Mouse (Mus musculus): Measurements from ENCODE around the gene Kif1b. TPM values are rescaled to one million over a fixed set of nuclear protein-coding genes. Genes with fewer than 3 reads are reported as not detected.

The Kif1b gene
- polyA plus RNA-seq, 1 experiment from 2014 or later = 19.2 TPM

GRCm38 (mm10) chr4:149150721-149151120 is 156.8 kb downstream of the Kif1b start:
- no peak overlapping the region for H3K9ac ChIP-seq (ENCODE audit: low read depth, low read length)
- H3K4me2 ChIP-seq (ENCODE audit: low read depth, low read length) = no peak overlapping the region
- no peak for ATAC-seq
- WGBS = 92% methylated on average over 11 of the region's 11 CpGs
- H3K36me3 ChIP-seq (ENCODE audit: control insufficient read depth, insufficient read depth, low read length) = peaks cover 41% of the 10 kb centered on the region
- H3K27me3 ChIP-seq (replicated peaks; ENCODE audit: control insufficient read depth, insufficient read depth, low read length) = no peaks in the 10 kb centered on the region
- no peaks in the 10 kb centered on the region for H3K9me3 ChIP-seq (ENCODE audit: control insufficient read depth, low read length)
- H3K4me1 ChIP-seq (ENCODE audit: control insufficient read depth, insufficient read depth, low read length) = peaks cover 3% of the 10 kb centered on the region; the same call in 1 of the 2 replicates
- no peak overlapping the region for H3K4me3 ChIP-seq (ENCODE audit: low read length)
- no peak overlapping the region for H3K27ac ChIP-seq (ENCODE audit: low read length)

DNA sequence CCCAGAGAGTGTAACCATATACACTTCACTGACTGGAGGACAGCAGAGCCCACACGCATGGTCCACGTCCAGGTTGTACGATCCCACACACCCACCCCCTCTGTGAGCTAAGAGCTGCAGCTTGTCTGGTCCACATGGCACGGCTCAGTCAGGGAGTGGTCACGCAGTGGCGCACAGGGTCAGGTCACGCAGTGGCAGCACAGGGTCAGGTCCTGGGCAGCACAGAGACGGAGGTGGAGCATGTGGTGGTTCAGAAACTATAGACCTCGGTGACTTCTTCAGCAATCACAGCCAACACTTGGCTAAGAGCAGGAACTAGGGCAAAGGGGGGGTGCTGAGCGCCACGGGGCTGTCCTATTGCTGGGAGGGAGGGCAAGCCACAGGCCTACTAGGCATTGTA is 157.2 kb downstream of the Kif1b start:
- no peak overlapping the region for H3K9ac ChIP-seq (ENCODE audit: low read depth, low read length)
- no peak overlapping the region for H3K4me2 ChIP-seq (ENCODE audit: low read depth, low read length)
- H3K9me3 ChIP-seq (ENCODE audit: control insufficient read depth, low read length) = no peaks in the 10 kb centered on the region
- no peak for ATAC-seq
- H3K36me3 ChIP-seq (ENCODE audit: control insufficient read depth, insufficient read depth, low read length) = peaks cover 39% of the 10 kb centered on the region
- 84% methylated on average over 11 of the region's 11 CpGs for WGBS
- no peaks in the 10 kb centered on the region for H3K27me3 ChIP-seq (replicated peaks; ENCODE audit: control insufficient read depth, insufficient read depth, low read length)
- no peak overlapping the region for H3K4me3 ChIP-seq (ENCODE audit: low read length)
- H3K27ac ChIP-seq (ENCODE audit: low read length) = no peak overlapping the region
- peaks cover 3% of the 10 kb centered on the region; the same call in 1 of the 2 replicates for H3K4me1 ChIP-seq (ENCODE audit: control insufficient read depth, insufficient read depth, low read length)

DNA sequence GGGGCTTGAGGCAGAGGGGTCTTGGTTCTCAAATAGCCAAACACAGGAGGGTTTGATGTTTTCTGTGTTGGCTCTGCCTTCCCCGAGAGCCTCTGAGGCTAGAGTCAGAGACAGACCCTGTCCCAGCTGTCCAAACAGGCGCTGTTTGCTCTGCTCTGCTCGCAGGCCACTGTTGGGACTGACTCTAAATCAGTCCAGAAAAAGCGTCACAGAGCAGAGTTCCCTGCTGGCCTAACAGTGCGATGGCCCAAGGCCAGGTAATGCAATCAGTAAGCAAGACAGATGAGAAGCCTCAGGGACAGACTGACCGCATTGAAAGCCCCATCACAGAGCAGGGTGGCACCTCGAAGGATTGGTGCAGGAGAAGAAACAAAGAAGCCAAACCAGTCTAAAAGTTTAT is 157.9 kb downstream of the Kif1b start:
- no peak overlapping the region for H3K9ac ChIP-seq (ENCODE audit: low read depth, low read length)
- no peak overlapping the region for H3K27ac ChIP-seq (ENCODE audit: low read length)
- no peak overlapping the region for H3K4me2 ChIP-seq (ENCODE audit: low read depth, low read length)
- peak; percentile 24; the same call in 1 of the 2 replicates for ATAC-seq
- no peak overlapping the region for H3K4me3 ChIP-seq (ENCODE audit: low read length)
- H3K9me3 ChIP-seq (ENCODE audit: control insufficient read depth, low read length) = no peaks in the 10 kb centered on the region
- peaks cover 3% of the 10 kb centered on the region; the same call in 1 of the 2 replicates for H3K4me1 ChIP-seq (ENCODE audit: control insufficient read depth, insufficient read depth, low read length)
- no peaks in the 10 kb centered on the region for H3K27me3 ChIP-seq (replicated peaks; ENCODE audit: control insufficient read depth, insufficient read depth, low read length)
- peaks cover 33% of the 10 kb centered on the region for H3K36me3 ChIP-seq (ENCODE audit: control insufficient read depth, insufficient read depth, low read length)
- WGBS = 68% methylated on average over 7 of the region's 7 CpGs

GRCm38 (mm10) chr4:149149196-149149595 is 158.3 kb downstream of the Kif1b start:
- ATAC-seq = no peak
- H3K9me3 ChIP-seq (ENCODE audit: control insufficient read depth, low read length) = no peaks in the 10 kb centered on the region
- 81% methylated on average over 9 of the region's 9 CpGs for WGBS

GRCm38 (mm10) chr4:149148084-149148483 is 159.4 kb downstream of the Kif1b start:
- WGBS = 79% methylated on average over 4 of the region's 4 CpGs
- no peak overlapping the region for H3K27ac ChIP-seq (ENCODE audit: low read length)
- no peaks in the 10 kb centered on the region for H3K27me3 ChIP-seq (replicated peaks; ENCODE audit: control insufficient read depth, insufficient read depth, low read length)

More at GRCm38 (mm10) chr4:149149196-149149595, 158.3 kb downstream of the Kif1b start:
- no peak overlapping the region for H3K4me3 ChIP-seq (ENCODE audit: low read length)
- H3K27me3 ChIP-seq (replicated peaks; ENCODE audit: control insufficient read depth, insufficient read depth, low read length) = no peaks in the 10 kb centered on the region
- no peak overlapping the region for H3K9ac ChIP-seq (ENCODE audit: low read depth, low read length)
- H3K27ac ChIP-seq (ENCODE audit: low read length) = no peak overlapping the region
- H3K36me3 ChIP-seq (ENCODE audit: control insufficient read depth, insufficient read depth, low read length) = peaks cover 29% of the 10 kb centered on the region
- H3K4me1 ChIP-seq (ENCODE audit: control insufficient read depth, insufficient read depth, low read length) = peaks cover 3% of the 10 kb centered on the region; the same call in 1 of the 2 replicates
- no peak overlapping the region for H3K4me2 ChIP-seq (ENCODE audit: low read depth, low read length)

GRCm38 (mm10) chr4:149147528-149147927 is 160.0 kb downstream of the Kif1b start:
- 66% methylated on average over 7 of the region's 7 CpGs for WGBS
- Histone ChIP-seq H3K9ac (ENCODE audit: low read depth, low read length) (no peak overlapping the region), H3K4me2 (ENCODE audit: low read depth, low read length) (no peak overlapping the region), H3K27ac (ENCODE audit: low read length) (no peak overlapping the region), H3K27me3 (replicated peaks; ENCODE audit: control insufficient read depth, insufficient read depth, low read length) (no peaks in the 10 kb centered on the region), H3K4me3 (ENCODE audit: low read length) (no peak overlapping the region), H3K4me1 (ENCODE audit: control insufficient read depth, insufficient read depth, low read length) (peaks cover 3% of the 10 kb centered on the region; the same call in 1 of the 2 replicates), H3K36me3 (ENCODE audit: control insufficient read depth, insufficient read depth, low read length) (peaks cover 12% of the 10 kb centered on the region), H3K9me3 (ENCODE audit: control insufficient read depth, low read length) (no peaks in the 10 kb centered on the region)
- no peak; the same call in 1 of the 2 replicates for ATAC-seq

More at GRCm38 (mm10) chr4:149148084-149148483, 159.4 kb downstream of the Kif1b start:
- H3K9me3 ChIP-seq (ENCODE audit: control insufficient read depth, low read length) = no peaks in the 10 kb centered on the region
- H3K4me1 ChIP-seq (ENCODE audit: control insufficient read depth, insufficient read depth, low read length) = peaks cover 3% of the 10 kb centered on the region; the same call in 1 of the 2 replicates
- H3K4me3 ChIP-seq (ENCODE audit: low read length) = no peak overlapping the region
- H3K4me2 ChIP-seq (ENCODE audit: low read depth, low read length) = no peak overlapping the region
- peaks cover 18% of the 10 kb centered on the region for H3K36me3 ChIP-seq (ENCODE audit: control insufficient read depth, insufficient read depth, low read length)
- H3K9ac ChIP-seq (ENCODE audit: low read depth, low read length) = no peak overlapping the region
- ATAC-seq = no peak

DNA sequence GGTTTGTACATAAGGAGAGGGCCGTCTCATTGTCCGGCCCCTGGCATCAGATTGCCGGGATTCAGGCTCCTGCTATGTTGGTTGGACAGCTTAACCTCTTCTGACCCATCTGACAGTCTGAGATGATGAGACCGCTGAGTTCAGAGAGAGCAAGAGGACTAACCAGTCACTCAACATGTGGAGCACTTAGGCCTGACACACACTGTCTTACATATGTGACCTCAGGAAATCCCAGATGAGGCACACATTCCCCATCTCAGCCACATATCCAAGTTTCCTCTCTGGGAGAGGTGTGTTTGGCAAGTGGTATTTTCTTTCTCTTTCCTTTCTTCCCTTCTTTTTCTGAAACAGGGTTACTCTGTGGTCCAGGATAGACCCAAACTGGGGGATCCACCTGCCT is 162.3 kb downstream of the Kif1b start:
- Histone ChIP-seq H3K4me3 (ENCODE audit: low read length) (no peak overlapping the region), H3K4me2 (ENCODE audit: low read depth, low read length) (no peak overlapping the region), H3K9me3 (ENCODE audit: control insufficient read depth, low read length) (no peaks in the 10 kb centered on the region), H3K27ac (ENCODE audit: low read length) (no peak overlapping the region), H3K27me3 (replicated peaks; ENCODE audit: control insufficient read depth, insufficient read depth, low read length) (no peaks in the 10 kb centered on the region), H3K9ac (ENCODE audit: low read depth, low read length) (no peak overlapping the region), H3K36me3 (ENCODE audit: control insufficient read depth, insufficient read depth, low read length) (peaks cover under 1% of the 10 kb centered on the region; the same call in 1 of the 2 replicates), H3K4me1 (ENCODE audit: control insufficient read depth, insufficient read depth, low read length) (peaks cover 3% of the 10 kb centered on the region; the same call in 1 of the 2 replicates)
- ATAC-seq = no peak
- WGBS = 76% methylated on average over 4 of the region's 4 CpGs

DNA sequence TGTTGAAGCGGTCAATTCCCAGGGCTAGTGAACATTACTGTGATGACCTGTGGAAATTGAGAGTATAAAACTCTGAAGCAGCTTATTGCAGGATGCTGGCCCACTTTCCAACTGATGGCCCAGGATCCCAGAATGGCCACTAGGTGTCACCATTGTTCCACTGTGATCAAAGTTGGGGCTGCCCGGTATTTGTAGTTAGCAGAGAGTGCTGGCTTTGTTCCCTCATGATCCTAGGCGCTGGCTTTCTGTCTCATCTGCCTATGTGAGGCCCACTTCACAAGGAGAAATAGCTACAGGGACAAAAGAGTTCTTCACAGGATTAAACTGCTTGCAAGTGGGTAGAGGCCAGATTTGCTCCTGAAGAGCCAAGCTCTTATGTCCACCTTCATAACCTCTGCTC is 163.0 kb downstream of the Kif1b start:
- 4% methylated on average over 3 of the region's 3 CpGs for WGBS
- H3K4me3 ChIP-seq (ENCODE audit: low read length) = no peak overlapping the region
- H3K9me3 ChIP-seq (ENCODE audit: control insufficient read depth, low read length) = no peaks in the 10 kb centered on the region
- no peak overlapping the region for H3K4me2 ChIP-seq (ENCODE audit: low read depth, low read length)
- H3K36me3 ChIP-seq (ENCODE audit: control insufficient read depth, insufficient read depth, low read length) = no peaks in the 10 kb centered on the region
- H3K4me1 ChIP-seq (ENCODE audit: control insufficient read depth, insufficient read depth, low read length) = peaks cover 3% of the 10 kb centered on the region; the same call in 1 of the 2 replicates
- no peak overlapping the region for H3K27ac ChIP-seq (ENCODE audit: low read length)
- H3K9ac ChIP-seq (ENCODE audit: low read depth, low read length) = no peak overlapping the region
- peak; percentile 73 for ATAC-seq
- no peaks in the 10 kb centered on the region for H3K27me3 ChIP-seq (replicated peaks; ENCODE audit: control insufficient read depth, insufficient read depth, low read length)

DNA sequence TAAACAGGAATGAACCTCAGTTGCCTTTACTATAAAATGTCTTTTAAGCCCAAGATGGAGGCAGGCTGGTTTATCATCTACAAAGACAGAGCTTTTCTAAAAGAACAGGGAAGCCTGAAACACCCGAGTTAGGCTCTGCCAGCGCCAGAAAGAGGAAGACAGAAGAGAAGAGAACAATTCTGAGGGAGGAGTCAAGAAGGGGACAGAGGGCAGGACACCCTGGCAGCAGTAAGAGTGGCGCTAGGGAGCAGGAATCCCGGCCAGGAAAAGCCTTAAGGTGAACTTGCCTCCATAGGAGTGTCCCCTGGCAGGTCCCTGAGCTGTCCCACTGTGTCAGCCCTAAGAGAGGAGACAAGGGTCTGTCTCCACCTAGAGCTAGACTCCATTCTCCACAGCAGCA is 163.9 kb downstream of the Kif1b start:
- H3K27me3 ChIP-seq (replicated peaks; ENCODE audit: control insufficient read depth, insufficient read depth, low read length) = no peaks in the 10 kb centered on the region
- no peak overlapping the region for H3K4me2 ChIP-seq (ENCODE audit: low read depth, low read length)
- H3K36me3 ChIP-seq (ENCODE audit: control insufficient read depth, insufficient read depth, low read length) = no peaks in the 10 kb centered on the region
- no peak overlapping the region for H3K27ac ChIP-seq (ENCODE audit: low read length)
- H3K4me3 ChIP-seq (ENCODE audit: low read length) = no peak overlapping the region
- no peak overlapping the region for H3K9ac ChIP-seq (ENCODE audit: low read depth, low read length)
- no peaks in the 10 kb centered on the region for H3K9me3 ChIP-seq (ENCODE audit: control insufficient read depth, low read length)
- WGBS = 29% methylated on average over 4 of the region's 4 CpGs
- H3K4me1 ChIP-seq (ENCODE audit: control insufficient read depth, insufficient read depth, low read length) = peaks cover 3% of the 10 kb centered on the region; the same call in 1 of the 2 replicates
- ATAC-seq = no peak

DNA sequence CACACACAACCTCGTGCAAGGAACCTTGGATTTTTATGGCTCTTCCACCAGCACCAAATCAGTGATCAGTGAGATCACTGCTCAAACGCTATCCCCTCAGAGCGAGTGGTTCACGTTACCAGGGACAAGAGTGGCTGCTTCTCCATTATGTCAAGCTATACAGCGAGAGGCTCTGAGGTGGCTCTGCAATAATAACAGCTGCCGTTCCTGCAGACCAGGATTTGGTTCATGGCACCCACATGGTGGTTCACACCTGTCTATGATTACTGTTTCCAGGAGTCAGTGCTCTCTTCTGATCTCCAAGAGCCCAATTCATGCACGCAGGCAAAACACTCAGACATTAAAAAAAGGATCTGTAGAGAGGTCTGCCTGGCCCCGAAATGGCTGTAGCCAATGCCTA is 169.0 kb downstream of the Kif1b start:
- Histone ChIP-seq H3K4me1 (ENCODE audit: control insufficient read depth, insufficient read depth, low read length) (peaks cover 8% of the 10 kb centered on the region), H3K4me3 (ENCODE audit: low read length) (no peak overlapping the region), H3K4me2 (ENCODE audit: low read depth, low read length) (no peak overlapping the region), H3K27me3 (replicated peaks; ENCODE audit: control insufficient read depth, insufficient read depth, low read length) (no peaks in the 10 kb centered on the region), H3K9me3 (ENCODE audit: control insufficient read depth, low read length) (no peaks in the 10 kb centered on the region), H3K9ac (ENCODE audit: low read depth, low read length) (no peak overlapping the region), H3K36me3 (ENCODE audit: control insufficient read depth, insufficient read depth, low read length) (no peaks in the 10 kb centered on the region), H3K27ac (ENCODE audit: low read length) (no peak overlapping the region)
- ATAC-seq = no peak
- 78% methylated on average over 8 of the region's 8 CpGs for WGBS
